Mouse (Mus musculus) myocyte (in vitro differentiated cells): ENCODE measurements at regions not wholly inside any gene's neighbourhood (a gene's known extent, or its start where the extent isn't known, plus 50 kb on each side); places are given as distances from the start of the nearest gene placed in this dataset.
A peak's percentile ranks its signal among the peaks of the same experiment; 100 is the strongest.

Source experiments
- H3K27me3 ChIP-seq: one replicate; pipeline ENCODE4 v1.6.1; 2011; ENCODE audit not compliant: control insufficient read depth, insufficient read depth, insufficient read length
- H3K36me3 ChIP-seq: one replicate; pipeline ENCODE4 v1.6.1; 2011; ENCODE audit not compliant: control insufficient read depth, insufficient read depth
- H3K4me2 ChIP-seq: one replicate; pipeline ENCODE4 v1.6.1; 2011; ENCODE audit warnings: low read depth, control low read depth
- H3K4me3 ChIP-seq: one replicate; pipeline ENCODE4 v1.5.1; 2011; ENCODE audit warnings: mild to moderate bottlenecking, control low read depth, moderate library complexity
- H3K79me2 ChIP-seq: one replicate; pipeline ENCODE4 v1.6.1; 2011; ENCODE audit not compliant: control insufficient read depth, insufficient read depth
- H3ac ChIP-seq: one replicate; pipeline ENCODE4 v1.6.1; 2011; ENCODE audit not compliant: control insufficient read depth, insufficient read length
- MYOG ChIP-seq, 3 experiments: IDR thresholded peaks; one replicate each; pipeline ENCODE4 v1.6.1; 2011; ENCODE audit warnings: control low read depth in 2 of 3, low read depth in 2 of 3, mild to moderate bottlenecking in 2 of 3; ENCODE audit not compliant: insufficient read length in 2 of 3, control insufficient read depth in 1 of 3, insufficient read depth in 1 of 3
- REST ChIP-seq: IDR thresholded peaks from one replicate; pipeline ENCODE4 v1.6.1; 2011; ENCODE audit warnings: mild to moderate bottlenecking, control low read depth, moderate library complexity; ENCODE audit not compliant: insufficient read depth, insufficient read length

DNA sequence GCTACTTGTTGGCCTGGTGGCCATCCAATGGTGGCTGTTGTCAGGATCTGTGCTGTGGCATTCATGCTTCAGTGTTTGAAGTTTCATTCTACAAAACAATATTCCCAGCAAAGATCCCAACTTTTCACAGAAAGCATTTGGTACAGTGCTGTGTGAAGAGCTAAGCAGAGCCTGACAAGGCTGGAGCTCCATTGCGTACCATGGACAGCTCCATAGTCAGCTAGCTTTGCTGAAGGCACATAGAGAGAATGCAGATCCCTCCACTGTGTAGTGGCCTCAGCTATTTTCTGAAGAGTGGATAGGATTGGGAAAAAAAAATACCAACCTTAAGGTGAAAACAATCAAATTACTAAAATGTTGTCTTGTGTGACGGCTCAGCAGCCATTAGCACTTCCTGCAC is 50.5 kb upstream of the Zfp746 start:
- TF ChIP-seq MYOG (IDR thresholded peaks at IDR 0.05; ENCODE audit: control insufficient read depth in 1 of 3, insufficient read depth in 1 of 3, insufficient read length in 2 of 3, low read depth in 2 of 3), result no peak
- peak; percentile 92 for TF ChIP-seq REST
- Histone ChIP-seq H3K79me2 (no peaks in the 10 kb centered on the region), H3K27me3 (no peaks in the 10 kb centered on the region), H3K4me3 (no peak overlapping the region), H3K4me2 (no peak overlapping the region), H3K36me3 (no peaks in the 10 kb centered on the region), H3ac (no peak overlapping the region)
